Comparison of ENCODE assay signal across 37 mouse cellular contexts in genomic region chr10:116968741-116969140, GRCm38 (mm10). TPM values are rescaled to one million over a fixed set of nuclear protein-coding genes. Genes with fewer than 3 reads are reported as not detected.
DNase-seq lines count a peak whose midpoint lies in the region; ATAC-seq lines count a peak whose summit lies in the region.
"Had no signal": no experiment of that assay in that cellular context is flagged by ENCODE, and none has a peak within 500 bp of the region (broad histone marks: within the 10 kb centered on the region; RNA-seq: fewer than 3 reads in every experiment).

No protein-coding gene starts in this region.

- no peak overlapping the region for H3K9ac ChIP-seq in kidney, embryonic 15.5 days
- H3K9ac ChIP-seq: forebrain, embryonic 13.5 days; heart, embryonic 12.5 days; hindbrain, embryonic 13.5 days; liver, embryonic 14.5 days; lung, embryonic 14.5 days; stomach, embryonic 15.5 days had no signal

- DNase-seq in kidney, adult 18-20 months = peak; percentile 70
- peak; percentile 56 for DNase-seq in NIH3T3 (ENCODE audit: low read depth)
- DNase-seq in kidney, adult 9 months = peak; percentile 95
- peak; percentile 84 to 92 for DNase-seq in kidney, postnatal 36 days
- no peak for DNase-seq in ovary, adult 18-20 months (ENCODE audit: low spot score)
- DNase-seq in left cerebral cortex, adult 18-20 months (ENCODE audit: low spot score in 2 of 2) = no peak
- DNase-seq: adrenal gland, postnatal 14 days; cerebellum, adult 11 months; cerebellum, adult 9-11 months; gastrocnemius, postnatal 14 days; heart, adult 18-20 months; heart, postnatal 4 days; left cerebral cortex, postnatal 4 days; lung, embryonic 14.5 days; lung, postnatal 14 days; midbrain, embryonic 14.5 days; retina, postnatal 1 day; right cerebral cortex, postnatal 14 days; thymus, postnatal 14 days had no signal

- H3K4me2 ChIP-seq in kidney, embryonic 15.5 days = no peak overlapping the region
- H3K4me2 ChIP-seq: forebrain, embryonic 13.5 days; heart, embryonic 12.5 days; hindbrain, embryonic 13.5 days; lung, embryonic 14.5 days; stomach, embryonic 15.5 days had no signal

- no peaks in the 10 kb centered on the region for H3K9me3 ChIP-seq in kidney, embryonic 15.5 days (replicated peaks)
- H3K9me3 ChIP-seq: forebrain, embryonic 13.5 days; G1E; heart, embryonic 12.5 days; hindbrain, embryonic 13.5 days; stomach, embryonic 15.5 days had no signal

- ATAC-seq in kidney, embryonic 15.5 days (replicated peaks; ENCODE audit: low FRiP score) = no peak
- ATAC-seq: forebrain, embryonic 13.5 days; intestine, postnatal 0 days; Patski had no signal

- no peak overlapping the region for H3K27ac ChIP-seq in kidney, embryonic 15.5 days
- H3K27ac ChIP-seq: forebrain, embryonic 13.5 days; hindbrain, embryonic 13.5 days; layer of hippocampus, adult 2 months; liver, embryonic 14.5 days; stomach, embryonic 15.5 days had no signal

- peaks cover 6% of the 10 kb centered on the region; the same call in 1 of the 2 replicates for H3K4me1 ChIP-seq in kidney, embryonic 15.5 days
- H3K4me1 ChIP-seq: forebrain, embryonic 13.5 days; hindbrain, embryonic 13.5 days; stomach, embryonic 15.5 days had no signal

- 79% methylated on average over 4 of the region's 4 CpGs for WGBS in kidney, embryonic 15.5 days

- no peak overlapping the region for H3K4me3 ChIP-seq in kidney, embryonic 15.5 days (replicated peaks)
- H3K4me3 ChIP-seq: forebrain, embryonic 13.5 days; heart, embryonic 12.5 days; hindbrain, embryonic 13.5 days; layer of hippocampus, adult 2 months; stomach, embryonic 15.5 days had no signal

- no peaks in the 10 kb centered on the region for H3K27me3 ChIP-seq in kidney, embryonic 15.5 days
- H3K27me3 ChIP-seq: forebrain, embryonic 13.5 days; heart, embryonic 12.5 days; hindbrain, embryonic 13.5 days; Patski; stomach, embryonic 15.5 days had no signal

- H3K36me3 ChIP-seq in kidney, embryonic 15.5 days = no peaks in the 10 kb centered on the region
- H3K36me3 ChIP-seq: G1E; heart, embryonic 12.5 days; hindbrain, embryonic 13.5 days; stomach, embryonic 15.5 days had no signal

RNA-seq across cellular contexts. Expression of gene Gm10271, which starts 3.7 kb away (rescaled TPM):
- polyA plus RNA-seq in kidney, embryonic 15.5 days (2015; fragmentation: Nextera tagmentation; extraction: Ambion mirVana) = not detected in 2 replicates
- total RNA-seq in left cerebral cortex, adult 18-20 months (2021) = not detected
- total RNA-seq: adrenal gland, postnatal 14 days; G1E; gastrocnemius, postnatal 14 days; heart, adult 18-20 months; heart, postnatal 4 days; layer of hippocampus, adult 2 months; layer of hippocampus, postnatal 14 days; left cerebral cortex, adult 8-10 months; left cerebral cortex, postnatal 4 days; monocyte, adult 5-6 weeks had no signal
- polyA plus RNA-seq: embryonic facial prominence, embryonic 11.5 days; forebrain, embryonic 13.5 days; G1E; heart, embryonic 12.5 days; heart, postnatal 0 days; hindbrain, embryonic 13.5 days; intestine, postnatal 0 days; limb, embryonic 14.5 days; liver, embryonic 14.5 days; lung, embryonic 14.5 days; midbrain, embryonic 14.5 days; neural tube, embryonic 14.5 days; Patski; stomach, embryonic 15.5 days; urinary bladder, adult 2 months had no signal

RNA-seq across cellular contexts. Expression of gene Best3, which starts 17.4 kb away (rescaled TPM):
- polyA plus RNA-seq in kidney, embryonic 15.5 days (2015; fragmentation: Nextera tagmentation; extraction: Ambion mirVana) = 0.30 and 0.44 TPM in 2 replicates
- total RNA-seq in left cerebral cortex, adult 18-20 months (2021) = under 1 TPM; 0.19 to 0.26 TPM
- total RNA-seq: G1E; monocyte, adult 5-6 weeks had no signal
- polyA plus RNA-seq: G1E; intestine, postnatal 0 days; liver, embryonic 14.5 days; Patski had no signal

RNA-seq across cellular contexts. Expression of gene Rab3ip, which starts 18.2 kb away (rescaled TPM):
- 114 and 121 TPM in 2 replicates for polyA plus RNA-seq in kidney, embryonic 15.5 days (2015; fragmentation: Nextera tagmentation; extraction: Ambion mirVana)
- 10 to 100 TPM; 43.3 to 44.8 TPM for total RNA-seq in left cerebral cortex, adult 18-20 months (2021)

Comparison
In these comparisons a context has a peak if more than half of its experiments do, and no peak if none do; other contexts are left out.
1. DNase-seq: peak in kidney, adult 18-20 months (single experiment), NIH3T3 (single experiment), kidney, adult 9 months (single experiment) and kidney, postnatal 36 days (2 of 2); none in ovary, adult 18-20 months (single experiment) and left cerebral cortex, adult 18-20 months (0 of 2).